In the genomic region with DNA sequence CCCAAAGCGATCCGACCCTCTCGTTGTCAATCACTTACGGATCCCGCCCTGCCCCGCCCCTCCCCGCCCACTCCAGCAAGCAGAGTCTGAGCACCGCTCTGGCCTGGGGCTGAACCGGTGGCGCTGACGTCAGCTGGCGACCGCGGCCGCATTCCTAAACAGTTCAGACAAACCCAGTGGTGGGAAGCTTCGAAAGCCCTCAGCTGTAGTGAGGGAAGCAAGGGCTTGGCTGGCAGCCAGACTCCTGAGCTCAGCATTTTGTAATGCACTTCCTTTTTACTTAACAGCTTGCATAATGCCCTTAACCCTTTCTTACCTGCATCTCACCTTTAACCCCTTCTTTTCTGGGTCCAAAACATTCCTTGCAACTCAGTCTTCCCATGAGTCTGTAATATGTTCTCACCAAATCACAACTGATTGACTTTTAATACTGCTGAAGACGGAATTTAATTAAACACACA, we compare ENCODE assay signal across 8 mouse cellular contexts.
DNase-seq lines count a peak whose midpoint lies in the region; ATAC-seq lines count a peak whose summit lies in the region.

No protein-coding gene starts in this region.

- intact Hi-C loops in gastrocnemius, postnatal 14 days (cut with DNase I; ENCODE audit: low total_unique reads): no loop called here

- peak; percentile 99 for ATAC-seq in activated CD4-positive, CD25-positive, alpha-beta regulatory T cell, adult 4 months
- ATAC-seq in megakaryocyte, adult 5-6 weeks (ENCODE audit: poor library complexity, severe bottlenecking): peak; percentile 95

- peak; percentile 95 for DNase-seq in embryo, embryonic 10.5 days (ENCODE audit: low spot score)
- DNase-seq in gastrocnemius, postnatal 14 days: peak; percentile 96
- DNase-seq in induced T-regulatory cell, adult 2 months (ENCODE audit: low read depth): peak; percentile 93
- peak; percentile 72 to 89 for DNase-seq in left cerebral cortex, adult 8-10 months (ENCODE audit: low spot score in 2 of 2)
- peak; percentile 93 for DNase-seq in right cerebral cortex, adult 18-20 months
- peak; percentile 75 for DNase-seq in urinary bladder, adult 2 months (ENCODE audit: low spot score)

Comparison
In these comparisons a context has a peak if more than half of its experiments do, and no peak if none do; other contexts are left out.
1. Peak in every context shown above with its lines: DNase-seq and ATAC-seq.